Mouse (Mus musculus): ENCODE measurements around the gene Usp15.

DNA sequence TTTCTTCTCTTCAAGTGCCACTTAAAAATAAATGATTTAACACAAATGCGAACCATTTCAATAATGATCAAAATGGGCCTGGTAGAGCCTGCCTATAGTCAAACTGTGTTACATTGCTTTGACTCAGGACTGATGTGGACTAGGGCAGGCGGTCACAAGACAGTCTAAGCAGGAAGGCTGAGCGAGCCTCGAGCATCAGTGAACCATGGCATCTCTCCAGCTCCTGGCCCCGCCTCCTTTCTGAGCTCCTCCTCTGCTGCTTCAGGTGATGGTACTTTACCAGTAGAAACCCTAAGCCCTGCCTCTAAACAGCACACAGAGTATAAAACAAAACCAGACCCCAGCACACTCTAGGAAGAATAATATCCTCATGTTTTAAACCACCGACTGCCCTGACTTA, 36.3 kb downstream of the Usp15 start:
- TF ChIP-seq CTCF (IDR thresholded peaks at IDR 0.05; ENCODE audit: control insufficient read depth, insufficient read depth, low read length) (no peak), POLR2A (IDR thresholded peaks at IDR 0.05; ENCODE audit: borderline replicate concordance, control insufficient read depth, low read depth, low read length) (no peak)

All from bone marrow, adult 2 months (tissue).